Mouse (Mus musculus) large intestine, adult 2 months (tissue): Measurements from ENCODE around the gene Slc12a7. TPM values are rescaled to one million over a fixed set of nuclear protein-coding genes. Genes with fewer than 3 reads are reported as not detected.
"Not testable (repeated sequence)": the region's sequence is repeated elsewhere in the genome, so short reads cannot be mapped to it uniquely, and the experiment has no call there.

Experiments
- DNase-seq: peaks from one replicate; pipeline ENCODE4 v3.0.0-alpha.2; 2012; ENCODE audit warnings: low read depth, low spot score
- WGBS: fragments of 180-500 bp; shearing (Covaris S2); methylation state at CpG from one replicate; pipeline ENCODE4 v1.1.7; 2018; 5-methylcytosine and 5-hydroxymethylcytosine counted together
- polyA plus RNA-seq: library from polyadenylated mRNA; depleted of rRNA; stranded (reverse); fragments of >200 nt; gene quantifications from 2 replicates; pipeline ENCODE4 v1.2.3, GENCODE M21; 2012

Slc12a7 gene
- polyA plus RNA-seq, 1 experiment = 74.3 TPM

DNA sequence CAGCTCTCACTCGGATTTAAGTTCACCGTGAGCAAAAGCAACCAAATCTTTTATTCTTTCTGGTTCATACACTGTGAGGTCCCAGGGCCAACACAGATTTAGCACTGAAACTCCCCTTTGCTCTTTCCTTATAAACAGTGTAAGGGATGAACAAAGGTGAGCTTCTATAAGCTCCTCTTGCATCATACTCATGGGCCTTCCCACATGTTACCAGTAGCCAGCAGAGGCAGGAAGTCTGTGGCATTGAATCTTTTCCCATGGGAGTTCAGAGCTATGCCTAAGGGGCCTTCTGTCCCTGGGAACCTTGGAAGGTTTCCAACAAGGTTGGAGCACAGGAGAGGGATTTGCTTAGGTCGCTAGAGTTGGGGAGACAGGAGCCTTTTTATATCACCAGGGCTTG is 20.7 kb upstream of the Slc12a7 start:
- DNase-seq = no peak
- WGBS = 68% methylated on average over 3 of the region's 3 CpGs

DNA sequence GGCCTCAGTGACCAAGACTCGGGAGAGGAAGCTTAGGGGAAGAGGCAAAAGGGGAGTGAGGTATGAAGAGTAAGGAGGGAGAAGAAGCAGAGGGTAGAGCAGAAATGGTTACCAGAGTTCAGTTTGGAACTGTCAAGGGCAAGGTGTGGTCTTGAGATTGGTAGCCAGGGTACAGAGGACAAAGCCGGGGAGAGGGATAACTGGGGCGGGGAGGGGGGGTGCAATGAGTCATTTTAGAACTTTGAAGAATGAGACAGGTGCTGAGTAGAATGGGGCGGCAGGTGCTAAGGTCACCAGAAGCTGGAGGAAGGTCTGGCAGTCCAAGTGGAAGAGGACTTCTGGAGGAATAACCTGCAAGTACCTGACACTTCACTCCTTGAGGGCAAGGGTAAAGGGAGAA is 19.7 kb upstream of the Slc12a7 start:
- no peak for DNase-seq
- 44% methylated on average over 4 of the region's 4 CpGs for WGBS

DNA sequence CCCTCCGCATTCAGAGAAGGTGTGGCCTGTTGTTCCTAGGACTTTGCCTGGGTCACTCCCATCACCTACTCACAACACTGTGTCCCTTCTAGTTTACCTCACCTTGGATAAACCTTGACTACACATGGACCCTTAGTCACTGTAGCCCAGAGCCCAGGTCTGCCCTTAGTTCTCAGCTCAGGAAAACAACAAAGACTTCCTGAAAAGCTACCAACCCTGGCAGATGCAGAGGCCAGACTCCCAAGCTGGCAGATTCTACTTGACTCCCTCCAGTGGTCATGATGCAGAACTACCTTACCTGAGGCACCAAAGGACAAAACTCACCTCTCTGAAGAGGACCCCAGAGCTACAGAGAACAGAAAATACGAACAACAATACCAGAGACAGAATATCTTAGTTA is 18.9 kb upstream of the Slc12a7 start:
- no peak for DNase-seq
- 36% methylated on average over 2 of the region's 2 CpGs for WGBS

DNA sequence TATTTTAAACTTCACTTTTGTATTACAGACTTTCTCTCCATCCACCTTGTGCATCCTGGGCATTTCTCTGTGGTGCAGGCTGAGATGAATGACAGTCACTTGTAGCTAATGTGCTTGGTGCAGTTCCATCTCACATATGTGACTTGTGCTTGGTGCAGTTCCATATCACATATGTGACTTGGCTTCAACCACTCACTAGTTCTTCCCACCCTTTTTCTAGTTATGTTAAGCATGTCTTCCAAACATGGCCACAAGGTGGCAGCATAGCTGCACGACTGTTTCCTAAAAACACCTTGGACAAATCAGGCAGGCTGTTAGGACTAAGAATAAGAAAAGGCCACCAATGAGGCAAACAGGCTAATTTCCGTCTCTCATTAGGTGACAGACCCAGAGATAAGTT is 14.7 kb upstream of the Slc12a7 start:
- DNase-seq = peak; percentile 83
- WGBS = 0% methylated on average over 2 of the region's 2 CpGs

DNA sequence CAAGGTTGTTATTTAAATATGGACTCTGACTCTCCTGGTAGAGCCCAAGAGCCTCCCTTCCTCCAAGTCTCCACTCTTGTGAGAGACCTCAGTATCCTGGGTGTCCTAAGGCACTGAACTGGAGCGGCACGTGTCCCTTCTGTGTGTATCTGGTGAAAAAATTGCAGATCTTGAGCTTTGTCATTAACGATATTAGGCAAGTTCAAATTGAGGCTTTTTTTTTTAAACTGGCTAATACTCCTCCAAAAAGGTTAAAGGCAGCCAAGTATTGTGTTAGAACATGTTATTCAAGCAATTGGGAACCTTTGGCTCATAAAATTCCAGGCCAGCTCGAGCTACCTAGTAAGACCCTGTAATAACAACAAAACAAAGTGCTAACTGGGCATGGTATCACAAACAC is 12.7 kb upstream of the Slc12a7 start:
- no peak for DNase-seq
- WGBS = 76% methylated on average over 4 of the region's 4 CpGs

DNA sequence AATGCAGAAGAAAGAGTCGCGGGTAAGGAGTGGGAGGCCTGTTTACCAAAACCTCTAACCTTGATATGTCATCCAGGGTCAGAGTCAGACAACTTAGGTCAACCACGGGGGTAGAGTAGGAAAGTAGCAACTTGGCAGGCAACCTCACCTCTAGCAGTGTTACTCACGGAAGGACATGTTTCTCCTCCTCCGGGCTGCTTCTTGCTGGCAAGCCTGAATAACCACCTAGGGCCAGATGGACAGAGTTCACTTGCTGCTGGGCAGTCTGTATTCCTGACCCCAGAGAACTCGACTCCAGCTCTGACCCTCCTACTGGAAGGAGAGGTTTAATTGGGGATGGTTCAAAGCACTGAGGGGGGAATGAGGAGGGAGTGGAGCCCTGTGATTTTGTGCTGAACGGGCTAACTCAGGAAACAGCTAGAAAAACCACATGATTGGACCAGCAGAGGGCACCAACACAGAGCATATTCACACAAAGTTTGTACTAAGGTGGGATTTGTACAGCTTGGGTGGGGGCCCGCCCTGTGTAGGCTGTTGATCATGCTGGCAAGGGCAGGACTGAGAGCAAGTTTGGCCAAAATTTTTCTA is 9.7 kb upstream of the Slc12a7 start:
- no peak for DNase-seq
- WGBS = 30% methylated on average over 8 of the region's 8 CpGs

DNA sequence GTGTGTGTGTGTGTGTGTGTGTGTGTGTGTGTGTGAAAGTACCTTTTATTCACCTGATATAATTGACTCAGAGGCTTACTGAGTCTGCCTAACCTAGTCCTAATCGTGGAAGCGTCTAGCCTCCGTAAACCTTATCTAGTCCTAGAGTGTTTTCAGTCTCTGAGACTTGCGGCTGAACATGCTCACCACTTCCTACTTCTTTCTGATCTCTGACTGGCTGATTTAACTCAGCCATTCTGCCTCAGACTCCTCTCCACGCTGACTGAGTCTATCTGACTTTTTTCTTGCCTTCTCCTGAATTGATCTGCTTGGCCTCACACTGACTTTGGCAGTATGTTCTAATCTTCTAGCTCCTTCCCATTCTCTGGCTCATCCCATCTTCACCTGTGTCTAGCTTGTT is 7.6 kb upstream of the Slc12a7 start:
- WGBS = 77% methylated on average over 5 of the region's 5 CpGs
- no peak for DNase-seq

DNA sequence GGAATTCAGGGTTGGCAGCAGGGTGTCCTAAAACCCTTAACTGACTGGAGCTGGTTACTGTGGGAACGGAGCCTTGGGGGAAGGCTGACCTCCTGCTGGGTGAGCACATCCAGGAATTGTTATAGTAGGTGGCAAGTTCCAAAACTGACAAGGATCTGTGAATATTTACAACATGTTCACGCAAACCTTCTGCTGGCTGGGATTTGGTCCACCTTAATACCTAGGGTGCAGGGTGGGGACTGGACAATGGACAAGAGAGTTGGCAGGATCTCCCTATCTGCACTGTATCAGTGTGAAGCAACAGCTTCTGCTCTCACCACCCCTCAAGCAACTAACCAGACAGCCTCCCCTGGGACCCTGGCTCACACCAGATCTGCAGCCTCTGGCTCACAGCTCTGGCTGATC is 5.3 kb upstream of the Slc12a7 start:
- WGBS = 75% methylated on average over 2 of the region's 2 CpGs
- no peak for DNase-seq

DNA sequence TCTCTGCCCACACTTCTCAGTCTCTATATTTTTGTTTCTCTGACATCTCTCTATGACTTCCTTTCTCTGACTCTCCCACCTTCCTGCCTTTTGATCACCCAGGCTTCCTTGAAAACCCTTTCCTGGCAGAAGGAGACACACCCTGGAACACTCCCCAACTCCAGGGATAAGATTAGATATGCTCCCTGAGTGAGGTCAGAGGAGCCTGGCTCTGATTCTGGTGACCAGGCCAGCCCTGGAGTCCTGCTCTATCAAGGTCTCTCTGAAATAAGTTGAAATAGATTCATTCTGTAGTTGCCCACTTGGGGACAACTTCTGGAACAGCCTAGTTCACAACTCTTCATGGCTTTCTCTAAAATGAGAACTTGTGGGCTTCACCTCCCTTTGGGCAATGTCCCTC is 4.3 kb upstream of the Slc12a7 start:
- DNase-seq = no peak

DNA sequence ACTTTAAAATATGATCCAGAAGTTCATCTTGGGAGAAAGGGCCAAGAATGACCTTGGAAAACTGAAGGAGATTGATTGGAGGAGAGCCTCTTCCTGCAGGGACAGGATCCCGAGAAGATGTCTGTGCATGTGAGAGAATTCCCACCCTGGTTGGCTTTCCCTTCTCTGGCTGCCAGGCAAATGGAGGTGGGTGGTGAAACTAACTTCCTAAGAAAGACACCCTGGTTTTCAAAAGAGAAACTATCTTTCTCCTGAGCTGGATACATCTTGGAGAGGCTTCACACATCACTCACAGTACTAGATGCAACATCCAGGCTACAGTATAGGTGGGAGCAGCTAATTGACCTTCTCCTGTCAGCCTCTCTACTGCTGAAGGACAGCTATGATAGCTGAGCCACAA is 2.0 kb upstream of the Slc12a7 start:
- 90% methylated on average over 1 of the region's 1 CpGs for WGBS
- no peak for DNase-seq

DNA sequence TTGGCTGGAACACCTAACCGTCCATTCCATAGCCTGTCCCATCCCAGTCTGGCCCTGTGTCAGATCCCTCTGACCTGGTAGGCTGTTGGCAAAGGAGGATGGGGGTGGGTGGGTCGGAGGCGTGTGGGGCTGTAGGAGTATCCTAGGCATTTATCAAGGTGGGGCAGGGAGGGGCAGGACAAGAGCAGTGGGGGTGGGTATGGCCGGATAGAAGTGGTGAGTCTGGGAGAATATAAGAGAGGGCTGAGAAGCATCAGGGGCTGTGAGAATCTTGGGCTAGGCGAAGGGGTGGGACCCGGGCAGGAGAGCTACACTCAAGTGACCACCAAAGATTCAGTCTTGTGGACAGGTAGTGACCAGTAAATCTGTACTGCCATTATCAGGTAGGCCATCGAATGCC is 659 bp upstream of the Slc12a7 start:
- no peak for DNase-seq
- 59% methylated on average over 7 of the region's 7 CpGs for whole genome bisulfite sequencing

DNA sequence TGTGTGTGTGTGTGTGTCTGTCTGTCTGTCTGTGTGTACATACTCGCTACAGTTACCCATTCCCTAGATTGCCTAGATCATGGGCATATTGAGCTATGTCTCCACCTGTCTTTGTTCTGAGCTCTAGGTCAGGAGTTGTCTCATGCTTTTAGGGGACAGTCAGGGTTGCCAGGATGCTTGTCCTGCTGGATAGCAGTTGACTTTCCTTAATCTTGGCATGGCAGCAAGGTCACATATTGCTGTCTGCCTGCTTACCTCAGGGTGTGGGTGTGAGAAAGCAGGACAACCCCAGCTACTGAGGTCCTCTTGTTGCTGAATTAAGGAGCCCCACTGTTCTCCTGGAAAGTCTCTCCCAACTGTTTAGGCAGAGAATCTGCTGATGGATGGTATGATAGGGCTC is 1.5 kb downstream of the Slc12a7 start:
- no peak for DNase-seq
- 76% methylated on average over 1 of the region's 1 CpGs for WGBS

DNA sequence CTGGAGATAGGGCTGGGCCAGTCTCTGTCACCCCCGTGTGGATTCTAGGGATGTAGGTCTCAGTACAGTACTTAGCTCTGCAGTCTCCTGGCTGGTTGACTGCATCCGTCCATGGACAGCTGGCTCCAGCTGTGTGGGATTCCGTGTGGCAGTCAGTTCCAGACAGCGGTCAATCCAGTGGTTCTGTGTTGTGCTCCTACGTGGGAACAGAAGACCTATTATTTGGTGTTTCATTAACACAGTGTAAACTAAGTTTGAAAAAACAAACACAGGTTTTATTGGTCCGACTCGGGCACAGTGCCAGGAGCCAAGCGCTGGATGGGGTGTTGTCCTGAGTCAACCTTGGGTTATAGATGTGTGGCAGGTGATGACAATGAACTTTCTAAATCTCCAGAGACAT is 2.4 kb downstream of the Slc12a7 start:
- DNase-seq = peak; percentile 64
- WGBS = 11% methylated on average over 8 of the region's 8 CpGs

DNA sequence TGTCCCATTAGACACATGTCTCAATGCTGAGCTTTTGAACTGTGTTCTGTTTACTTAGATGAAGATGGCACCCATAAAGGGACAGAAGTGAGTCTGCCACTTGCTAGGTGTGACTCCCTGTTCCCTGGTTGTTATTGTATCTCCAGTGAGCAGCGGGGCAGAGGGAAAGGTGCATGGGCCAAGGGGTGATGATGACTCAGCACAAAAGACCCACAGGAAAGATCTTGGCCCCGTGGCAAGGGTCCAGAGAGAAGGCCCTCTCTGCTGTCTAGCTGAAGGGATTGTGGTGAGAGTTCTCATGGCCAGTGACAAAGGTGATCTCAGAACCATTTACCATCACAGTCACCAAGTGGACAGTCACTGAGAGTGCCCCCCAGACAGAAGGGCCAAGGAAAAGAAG is 3.0 kb downstream of the Slc12a7 start:
- WGBS = 47% methylated on average over 2 of the region's 2 CpGs

DNA sequence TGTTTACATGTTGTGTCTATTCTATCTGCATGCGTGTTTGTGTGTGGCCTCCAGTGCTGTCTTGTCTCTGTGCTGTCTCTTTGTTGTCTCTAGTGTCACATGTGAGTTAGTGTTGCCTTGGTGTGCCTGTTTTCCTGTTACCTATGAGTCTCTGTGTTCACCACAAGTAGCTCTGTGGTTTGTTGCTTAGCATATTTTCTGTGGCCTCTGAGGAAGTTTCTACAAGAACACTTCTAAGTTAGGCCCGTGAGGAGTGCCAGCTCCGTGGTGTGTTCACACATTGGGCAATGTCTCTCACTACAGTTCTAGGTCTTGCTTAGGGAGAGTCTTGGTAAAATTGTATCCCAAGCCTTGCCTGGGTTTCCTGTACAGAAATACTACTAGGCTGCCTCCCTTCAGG is 4.0 kb downstream of the Slc12a7 start:
- no peak for DNase-seq
- WGBS = 46% methylated on average over 3 of the region's 3 CpGs

More for the DNA sequence above, 3.0 kb downstream of the Slc12a7 start:
- no peak for DNase-seq

DNA sequence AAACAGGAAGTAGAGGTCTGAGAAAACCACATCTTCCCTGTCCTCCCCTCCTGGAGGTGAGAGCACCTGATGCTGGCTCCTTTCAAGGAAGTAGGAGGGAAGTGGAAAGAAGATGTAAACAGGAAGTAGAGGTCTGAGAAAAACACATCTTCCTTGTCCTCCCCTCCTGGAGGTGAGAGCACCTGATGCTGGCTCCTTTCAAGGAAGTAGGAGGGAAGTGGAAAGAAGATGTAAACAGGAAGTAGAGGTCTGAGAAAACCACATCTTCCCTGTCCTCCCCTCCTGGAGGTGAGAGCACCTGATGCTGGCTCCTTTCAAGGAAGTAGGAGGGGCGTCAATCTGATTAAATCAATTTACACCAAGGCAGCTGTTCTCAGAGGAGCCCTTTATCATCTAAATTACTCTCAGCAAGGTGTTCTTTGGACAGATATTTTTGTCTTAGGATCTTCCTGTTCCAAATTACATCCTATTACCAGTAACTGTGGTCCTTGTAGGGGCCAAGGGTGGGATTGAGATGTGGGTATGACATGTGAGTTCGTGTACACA is 7.6 kb downstream of the Slc12a7 start:
- WGBS = 24% methylated on average over 2 of the region's 2 CpGs
- not testable (repeated sequence) for DNase-seq

DNA sequence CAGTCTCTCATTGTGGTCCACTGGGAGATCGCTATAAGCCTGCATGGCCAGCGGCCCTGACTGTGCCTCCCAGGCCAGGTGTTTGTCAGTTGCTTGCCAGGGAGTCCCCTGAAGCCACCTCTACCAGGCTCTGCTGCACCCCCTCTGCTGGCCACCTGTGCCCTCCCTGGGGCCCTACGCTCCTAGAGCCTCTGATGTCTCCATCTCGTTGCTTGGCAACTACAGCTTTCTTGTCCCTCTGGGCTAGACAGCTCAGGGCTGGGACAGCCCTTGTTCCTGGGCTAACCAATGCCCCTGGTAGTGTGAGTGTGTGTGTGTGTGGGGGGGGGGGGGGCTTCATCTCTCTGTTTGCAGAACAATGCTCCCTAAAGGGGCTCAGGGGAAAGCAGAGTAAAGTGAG is 10.1 kb downstream of the Slc12a7 start:
- WGBS = 73% methylated on average over 4 of the region's 4 CpGs
- DNase-seq = no peak

DNA sequence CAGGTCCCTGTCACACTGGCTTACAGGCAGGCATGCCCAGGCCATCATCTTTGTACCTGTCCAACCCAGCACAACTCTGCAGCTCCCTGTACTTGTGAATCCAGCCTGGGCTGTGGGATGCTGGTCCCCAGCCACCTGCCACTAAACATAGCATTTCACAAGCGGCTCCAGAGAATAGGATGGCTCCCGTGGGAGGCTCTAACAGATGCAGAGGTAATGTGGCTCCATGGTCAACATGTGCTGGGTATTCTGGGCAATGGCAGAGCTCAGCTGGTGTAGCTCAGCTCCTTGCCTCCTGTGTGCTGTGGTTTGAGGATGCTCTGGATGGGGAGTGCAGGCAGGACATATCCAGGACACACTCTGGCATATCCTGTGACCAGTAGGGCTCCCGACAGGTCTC is 10.8 kb downstream of the Slc12a7 start:
- 69% methylated on average over 3 of the region's 3 CpGs for WGBS
- DNase-seq = no peak

DNA sequence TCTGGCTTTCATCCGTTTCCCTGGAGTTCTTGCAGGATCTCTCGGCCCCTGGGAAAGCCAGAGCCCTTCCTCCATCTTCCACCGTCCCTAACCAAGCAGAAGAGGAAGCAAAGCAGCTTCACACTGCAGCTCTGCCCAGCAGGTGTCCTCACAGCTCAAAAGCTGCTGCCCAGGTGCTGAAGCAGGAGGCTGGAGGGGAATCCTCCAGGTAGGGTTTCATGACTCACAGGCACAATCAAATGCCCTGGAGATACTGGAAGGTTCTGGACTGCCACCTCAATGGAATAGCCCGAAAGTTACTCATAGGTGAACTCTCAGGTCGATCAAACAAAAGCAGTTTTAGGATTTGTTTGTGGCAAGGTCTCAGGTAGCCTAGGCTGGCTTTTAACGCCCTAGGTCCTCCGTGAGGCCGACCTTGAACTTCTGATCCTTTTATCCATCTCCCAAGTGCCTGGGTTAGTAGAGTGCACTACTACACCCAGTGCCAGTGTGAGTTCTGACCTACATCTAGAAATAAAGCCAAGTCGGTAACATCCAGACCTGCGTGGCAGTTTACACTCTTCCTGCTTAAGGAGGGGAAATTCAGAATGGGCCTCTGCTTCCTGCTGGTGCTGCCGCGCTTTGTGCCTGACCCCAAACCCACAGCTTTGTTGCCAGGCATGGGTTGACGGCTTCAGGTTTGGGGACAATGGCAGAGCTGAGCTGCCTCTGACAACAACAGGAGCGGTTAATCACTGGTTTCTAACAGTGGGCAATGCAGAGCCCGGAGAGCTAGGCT is 16.0 kb downstream of the Slc12a7 start:
- no peak for DNase-seq

DNA sequence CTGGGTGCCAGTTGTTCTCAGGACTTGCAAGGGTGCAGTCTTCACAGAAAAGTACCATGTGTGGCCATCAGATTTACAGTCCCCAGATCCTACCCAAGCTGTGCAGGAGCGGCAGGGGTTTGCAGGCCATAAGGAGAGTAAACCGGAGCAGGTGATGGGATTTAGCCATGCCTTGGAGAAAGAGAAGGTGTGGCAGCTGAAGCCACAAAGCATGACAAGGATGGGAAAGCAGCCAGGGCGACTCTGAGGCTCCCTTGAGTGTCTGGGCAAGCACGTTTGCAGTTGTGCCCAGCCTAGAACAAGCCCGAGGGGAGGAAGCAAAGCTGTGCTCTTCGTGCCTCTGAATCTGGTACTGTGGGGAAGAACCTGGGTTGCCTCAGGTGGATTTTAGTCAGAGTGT is 17.5 kb downstream of the Slc12a7 start:
- no peak for DNase-seq
- 30% methylated on average over 6 of the region's 6 CpGs for WGBS

More for the DNA sequence above, 16.0 kb downstream of the Slc12a7 start:
- 46% methylated on average over 15 of the region's 15 CpGs for WGBS

DNA sequence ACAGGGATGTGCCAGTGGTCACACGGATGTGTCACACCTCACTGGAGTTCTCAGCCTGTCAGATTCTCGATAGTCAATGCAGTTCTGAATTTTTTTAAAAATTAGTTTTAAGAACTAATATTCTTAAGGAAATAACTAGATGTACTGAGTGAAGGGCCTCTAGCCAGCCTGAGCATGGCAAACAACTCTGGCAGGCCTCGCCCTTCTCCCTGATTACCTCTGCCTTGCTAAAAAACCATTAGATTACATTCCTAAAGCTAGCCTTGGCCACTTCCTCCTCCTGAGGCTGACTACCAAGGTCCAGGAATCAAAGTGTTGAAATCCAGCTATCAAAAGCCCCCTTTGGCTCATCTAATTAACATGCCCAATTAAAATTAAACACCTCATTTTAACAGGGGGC is 18.4 kb downstream of the Slc12a7 start:
- DNase-seq = no peak
- WGBS = 54% methylated on average over 3 of the region's 3 CpGs
